Mouse (Mus musculus) lung, postnatal 10 days (tissue): Measurements from ENCODE around the gene Tbkbp1.
"Not testable (repeated sequence)": the region's sequence is repeated elsewhere in the genome, so short reads cannot be mapped to it uniquely, and the experiment has no call there.

ENCODE experiments used
- DNase-seq: peaks from one replicate; pipeline ENCODE4 v3.0.0; 2021

Tbkbp1 gene

GRCm38 (mm10) chr11:97151343-97151801, at the start of gene Tbkbp1:
TSS of gene Tbkbp1 (minus strand) at chr11:97151495.
- peak; percentile 52 for DNase-seq

DNA sequence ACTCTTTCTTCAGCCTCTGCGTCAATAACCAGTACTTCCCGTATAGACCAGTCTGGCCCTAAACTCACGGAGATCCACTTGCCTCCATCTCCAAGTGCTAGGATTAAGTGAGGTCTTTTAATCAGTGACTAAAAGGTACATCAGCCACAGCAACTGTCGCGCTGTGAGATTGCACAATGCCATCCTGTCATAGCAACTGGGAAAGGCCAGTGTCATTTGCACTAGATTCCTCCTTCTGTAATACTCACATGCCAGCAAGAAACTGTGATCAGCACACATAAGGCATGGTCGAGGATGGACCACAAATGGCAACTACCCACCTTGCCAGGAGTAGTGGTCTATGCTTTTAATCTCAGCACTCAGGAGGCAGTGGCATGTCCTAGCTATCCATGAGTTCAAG, 48.2 kb upstream of the Tbkbp1 start:
- no peak for DNase-seq

DNA sequence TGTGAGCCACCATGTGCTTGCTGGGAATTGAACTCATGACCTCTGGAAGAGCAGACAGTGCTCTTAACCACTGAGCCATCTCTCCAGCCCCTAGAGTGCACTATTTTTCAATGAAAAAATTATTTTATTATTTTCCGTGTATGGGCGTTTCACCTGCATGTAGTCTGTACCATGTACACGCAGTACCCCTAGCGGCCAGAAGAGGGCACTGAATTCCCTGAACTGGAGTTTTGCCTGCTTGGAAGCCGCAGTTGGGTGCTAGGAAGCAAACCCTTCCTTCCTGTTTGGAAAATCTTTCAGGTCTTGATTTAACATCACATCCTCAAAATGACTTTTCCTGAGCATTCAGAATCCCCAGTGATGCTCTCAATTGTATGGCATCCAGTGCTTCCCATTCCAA, 47.3 kb upstream of the Tbkbp1 start:
- peak; percentile 68 for DNase-seq

DNA sequence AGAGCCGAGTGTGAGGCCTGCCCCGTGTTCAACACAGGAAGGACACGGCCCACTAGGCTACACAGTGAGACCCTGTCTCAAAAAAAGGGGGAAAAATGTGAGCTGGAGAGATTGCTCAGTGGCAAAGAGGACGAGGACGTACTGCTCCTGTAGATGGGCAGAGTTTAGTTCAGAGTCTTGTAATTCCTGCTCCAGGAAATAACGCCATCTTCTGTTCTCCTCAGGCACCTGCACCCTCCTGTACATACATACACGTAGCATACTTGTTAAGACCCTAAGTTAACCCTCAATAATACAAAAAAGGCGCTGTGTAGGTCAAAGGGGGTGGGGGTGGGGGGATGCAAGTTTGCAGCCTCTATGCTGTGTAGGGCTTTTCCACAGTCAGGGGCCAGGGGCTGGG, 45.7 kb upstream of the Tbkbp1 start:
- no peak for DNase-seq

GRCm38 (mm10) chr11:97196541-97196940, 45.2 kb upstream of the Tbkbp1 start:
- DNase-seq = no peak

GRCm38 (mm10) chr11:97192621-97192951, 41.3 kb upstream of the Tbkbp1 start:
- DNase-seq = no peak

GRCm38 (mm10) chr11:97191915-97192620, 40.8 kb upstream of the Tbkbp1 start:
- DNase-seq = no peak

DNA sequence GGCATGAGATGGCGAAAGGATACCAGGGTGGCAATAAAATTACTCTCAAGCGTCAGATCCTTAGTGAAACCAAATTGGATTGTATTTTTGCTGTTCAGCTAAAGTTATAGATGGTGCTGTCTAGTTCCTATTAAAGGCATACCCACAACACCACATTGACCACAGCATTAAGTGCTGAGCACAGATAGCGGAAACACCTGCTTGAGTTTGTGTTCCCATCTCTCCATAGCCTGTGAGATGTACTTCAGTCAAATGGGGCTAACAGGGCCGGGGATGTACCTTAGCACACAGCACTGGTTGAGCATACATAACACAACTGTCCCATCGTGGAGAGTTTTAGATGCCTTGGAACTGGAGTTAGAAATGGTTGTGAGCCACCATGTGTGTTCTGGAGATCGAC, 39.7 kb upstream of the Tbkbp1 start:
- DNase-seq = no peak

DNA sequence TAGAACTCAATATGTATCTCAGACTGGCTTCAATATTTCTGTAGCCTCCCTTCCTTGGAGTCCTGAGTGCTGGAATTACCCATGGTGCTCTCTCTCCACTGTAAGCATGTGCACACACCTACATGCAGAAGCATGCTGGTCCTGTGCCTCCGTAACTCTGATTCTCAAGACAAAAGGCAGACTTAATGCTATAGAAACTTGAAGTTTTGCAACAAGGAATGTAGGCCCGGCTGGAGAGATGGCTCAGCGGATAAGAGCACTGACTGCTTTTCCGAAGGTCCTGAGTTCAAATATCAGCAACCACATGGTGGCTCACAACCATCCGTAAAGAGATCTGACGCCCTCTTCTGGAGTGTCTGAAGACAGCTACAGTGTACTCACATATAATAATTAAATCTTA, 38.4 kb upstream of the Tbkbp1 start:
- not testable (repeated sequence) for DNase-seq

- no peak for DNase-seq
Measured at GRCm38 (mm10) chr11:97189231-97189630, 37.9 kb upstream of the Tbkbp1 start.

DNA sequence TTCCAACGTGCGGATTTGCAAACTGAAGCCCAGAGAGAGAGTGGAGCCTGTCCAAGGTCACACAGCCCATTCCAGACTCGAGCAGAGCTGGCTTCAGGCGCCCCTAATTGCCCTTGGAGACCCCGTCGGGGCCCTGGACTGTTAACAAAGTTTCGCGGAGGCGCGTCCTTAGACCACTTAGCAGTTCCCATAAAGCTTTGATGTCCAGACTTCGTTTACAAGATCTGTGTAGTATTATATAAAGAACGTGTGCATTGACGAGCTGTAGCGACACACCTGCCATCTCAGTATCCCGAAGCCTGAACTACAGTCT, 37.3 kb upstream of the Tbkbp1 start:
- DNase-seq = no peak

- DNase-seq = peak; percentile 99
Measured at GRCm38 (mm10) chr11:97187764-97188642, 36.7 kb upstream of the Tbkbp1 start, which contains the start of gene Kpnb1. TSS of gene Kpnb1 (minus strand) at chr11:97187881.

- peak; percentile 99 for DNase-seq
Measured at GRCm38 (mm10) chr11:97186947-97187763, 35.9 kb upstream of the Tbkbp1 start.

- no peak for DNase-seq
Measured at GRCm38 (mm10) chr11:97185704-97186614, 34.7 kb upstream of the Tbkbp1 start.

DNA sequence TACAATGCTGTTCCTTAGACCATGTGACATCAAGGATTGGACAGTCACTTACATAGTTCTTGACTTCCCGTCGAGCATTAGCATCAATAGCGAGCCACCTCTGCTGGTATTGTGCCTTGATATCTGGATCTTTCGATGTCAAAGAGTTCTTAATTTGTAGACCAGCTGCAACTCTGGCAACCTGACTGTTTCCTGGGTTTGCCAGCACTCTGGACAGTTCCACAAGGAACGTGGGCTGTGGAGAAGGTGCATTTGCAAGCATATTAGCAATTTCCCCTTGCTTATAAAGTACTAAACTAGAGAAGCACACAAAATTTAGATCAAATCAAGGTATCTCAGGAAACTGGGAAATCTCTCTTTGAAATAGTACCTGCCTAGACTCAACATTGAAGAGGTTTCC, 33.6 kb upstream of the Tbkbp1 start:
- DNase-seq = no peak

DNA sequence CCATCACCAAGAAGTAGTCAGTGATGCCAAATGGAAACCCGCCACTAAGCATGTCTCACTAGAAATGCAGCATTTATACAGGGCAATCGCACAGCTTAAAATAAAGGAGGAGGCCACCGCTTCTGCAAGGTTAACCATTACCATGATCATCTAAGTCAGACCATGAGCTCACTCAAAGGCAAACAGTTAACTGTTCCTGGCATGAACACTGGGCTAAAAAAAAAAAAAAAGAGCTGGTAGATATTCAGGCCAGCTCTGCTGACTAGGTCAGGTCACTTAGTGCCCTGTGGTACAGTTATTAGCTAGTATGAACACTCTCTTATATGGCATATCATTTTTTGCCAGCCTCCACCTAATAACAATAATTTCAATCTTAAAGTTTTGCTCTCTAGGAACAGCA, 31.2 kb upstream of the Tbkbp1 start:
- DNase-seq = no peak

- no peak for DNase-seq
Measured at GRCm38 (mm10) chr11:97181061-97181460, 29.8 kb upstream of the Tbkbp1 start.

DNA sequence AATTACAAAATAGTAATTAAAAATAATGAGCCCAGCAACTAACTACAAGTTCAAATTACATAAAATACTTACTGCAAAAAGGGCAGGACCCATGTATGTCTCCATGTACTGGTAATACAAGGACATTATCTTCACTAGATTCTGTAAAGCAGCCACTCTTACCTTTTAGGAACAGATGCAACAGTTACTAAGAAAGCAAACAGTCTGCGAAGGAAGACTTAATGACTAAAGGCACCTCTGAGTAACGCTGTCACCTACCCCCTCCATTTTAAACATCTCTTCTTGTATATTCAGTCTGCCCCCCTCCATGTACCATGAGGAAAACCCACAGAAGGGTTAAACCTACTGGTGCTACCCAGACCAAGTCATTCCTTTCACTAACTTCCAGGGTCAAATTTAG, 26.9 kb upstream of the Tbkbp1 start:
- DNase-seq = no peak

DNA sequence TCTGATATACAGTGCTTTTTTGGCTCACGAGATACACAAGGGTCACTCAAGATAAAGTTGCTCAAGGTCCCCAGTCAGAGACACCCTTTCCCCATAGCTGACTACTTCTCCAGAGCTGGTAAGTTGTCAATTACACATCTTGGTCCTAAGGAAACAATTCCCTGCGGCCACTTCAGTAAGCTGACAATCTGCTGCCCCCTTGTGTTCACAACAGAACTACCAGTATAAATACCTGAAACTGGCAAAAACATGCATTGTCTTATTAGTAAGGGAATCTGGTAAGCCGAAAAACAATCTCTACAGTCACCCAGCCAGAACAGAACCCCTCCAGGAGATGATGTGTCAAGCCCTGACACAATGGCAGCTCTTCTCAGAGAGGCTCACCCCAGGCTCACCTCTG, 25.6 kb upstream of the Tbkbp1 start:
- DNase-seq = peak; percentile 64

DNA sequence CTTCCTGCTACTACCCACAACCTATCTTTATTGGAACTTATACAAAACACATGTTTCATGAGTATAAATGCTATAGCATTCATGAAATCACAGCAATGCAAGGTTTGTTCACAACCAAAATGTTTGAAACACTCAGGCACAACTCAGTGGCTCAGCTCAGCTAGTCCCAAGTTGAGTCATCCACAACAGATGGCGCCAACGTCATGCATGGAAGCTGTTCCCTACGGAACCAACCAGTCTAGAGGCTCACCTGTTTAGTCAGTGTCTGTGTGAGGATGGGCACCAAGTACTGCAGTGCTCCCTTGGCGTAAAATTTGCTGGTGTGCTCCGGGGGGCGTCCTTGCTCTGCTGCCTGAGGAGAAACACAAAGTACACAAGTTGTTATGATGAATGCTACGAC, 24.2 kb upstream of the Tbkbp1 start:
- DNase-seq = no peak

DNA sequence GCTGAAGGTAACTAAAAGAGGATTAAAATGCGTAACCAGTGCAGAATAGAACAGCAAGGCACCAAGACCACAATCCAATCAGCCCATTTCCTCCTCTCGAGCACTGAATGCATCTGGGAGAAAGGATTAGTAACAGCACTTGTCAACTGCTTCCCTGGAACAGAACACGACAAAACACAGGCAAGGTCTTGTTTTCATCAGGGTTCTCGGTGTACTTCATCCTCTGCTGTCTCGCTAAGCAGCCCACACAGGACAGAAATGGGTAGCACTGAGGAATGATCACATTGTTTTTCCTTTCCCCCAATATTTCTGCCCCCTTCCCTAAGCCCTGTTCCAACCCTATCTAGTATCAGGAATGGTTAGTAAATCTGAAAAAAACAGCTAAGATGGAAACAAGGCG, 9.0 kb upstream of the Tbkbp1 start:
- DNase-seq = no peak

DNA sequence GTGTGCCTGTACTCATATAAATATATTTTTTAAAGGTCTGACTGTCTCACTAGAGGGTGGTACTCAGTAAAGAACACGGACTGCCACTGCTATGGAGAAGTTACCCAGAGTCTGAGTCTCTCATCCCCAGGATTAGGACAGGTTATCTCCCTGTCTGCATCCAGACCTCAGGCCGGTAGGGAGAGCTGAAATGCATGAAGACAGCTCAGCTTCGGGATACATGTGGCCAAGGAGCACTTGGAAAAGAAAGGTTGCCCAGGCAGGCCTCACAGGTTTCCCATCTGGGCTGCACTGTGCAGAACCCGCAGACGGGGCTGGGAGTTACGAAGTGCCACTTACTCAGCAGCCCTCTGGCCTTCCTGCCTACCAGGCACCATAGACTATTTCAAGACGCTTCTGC, 5.7 kb upstream of the Tbkbp1 start:
- no peak for DNase-seq
